Mouse (Mus musculus): ENCODE results near the gene Kng1.

GRCm38 (mm10) chr16:23107946-23108759 lies 50.5 kb downstream of the Kng1 start:
- TF ChIP-seq MEF2A (IDR thresholded peaks at IDR 0.05; ENCODE audit: extremely low read depth, insufficient replicate concordance, low read depth, low read length, poor library complexity, severe bottlenecking) (no peak), MAFK (IDR thresholded peaks at IDR 0.05; ENCODE audit: borderline replicate concordance, low read depth, low read length) (no peak), POLR2A (IDR thresholded peaks at IDR 0.05; ENCODE audit: control insufficient read depth in 1 of 2, insufficient read depth in 1 of 2, low read depth in 1 of 2, low read length in 2 of 2, poor library complexity in 1 of 2) (peak; percentile 50 to 51), CTCF (IDR thresholded peaks at IDR 0.05 in 2 of 3, conservative IDR thresholded peaks at IDR 0.05 in 1 of 3; ENCODE audit: control insufficient read depth in 1 of 3, insufficient read depth in 1 of 3, low read depth in 2 of 3, low read length in 3 of 3, poor library complexity in 1 of 3, severe bottlenecking in 1 of 3) (no peak), JUND (IDR thresholded peaks at IDR 0.05; ENCODE audit: low read depth, low read length) (no peak), CHD1 (IDR thresholded peaks at IDR 0.05; ENCODE audit: low read depth, low read length) (no peak), ETS1 (IDR thresholded peaks at IDR 0.05; ENCODE audit: low read depth, low read length) (no peak), ZKSCAN1 (IDR thresholded peaks at IDR 0.05; ENCODE audit: low read depth, low read length) (no peak)
